Mouse (Mus musculus) forebrain, embryonic 12.5 days (tissue): ENCODE results near the gene Lrrc32. TPM values are rescaled to one million over a fixed set of nuclear protein-coding genes. Genes with fewer than 3 reads are reported as not detected.

Experiments used
- ATAC-seq: fragments of 200-750 bp; cut with Nextera tagmentation; 2 replicates; pipeline ENCODE4 v1.8.0; 2017; ENCODE audit warnings: moderate TSS enrichment; ENCODE audit not compliant: low FRiP score
- H3K27ac ChIP-seq: fragments of 300-500 bp; sonication (generic); 2 replicates; pipeline ENCODE4 v1.5.1; 2016; ENCODE audit warnings: mild to moderate bottlenecking
- H3K27me3 ChIP-seq: fragments of 300-500 bp; sonication (generic); 2 replicates; pipeline ENCODE4 v1.6.1; 2016; ENCODE audit warnings: mild to moderate bottlenecking
- H3K36me3 ChIP-seq: fragments of 300-500 bp; sonication (generic); replicated peaks from 2 replicates; pipeline ENCODE4 v1.6.1; 2016; ENCODE audit warnings: mild to moderate bottlenecking
- H3K4me1 ChIP-seq: fragments of 300-500 bp; sonication (generic); 2 replicates; pipeline ENCODE4 v1.6.1; 2016
- H3K4me2 ChIP-seq: fragments of 300-500 bp; sonication (generic); 2 replicates; pipeline ENCODE4 v1.6.1; 2016; ENCODE audit warnings: mild to moderate bottlenecking, moderate library complexity
- H3K4me3 ChIP-seq: fragments of 300-500 bp; sonication (generic); replicated peaks from 2 replicates; pipeline ENCODE4 v1.5.1; 2016; ENCODE audit warnings: mild to moderate bottlenecking
- H3K9ac ChIP-seq: fragments of 300-500 bp; sonication (generic); 2 replicates; pipeline ENCODE4 v1.6.1; 2016; ENCODE audit warnings: mild to moderate bottlenecking
- H3K9me3 ChIP-seq: fragments of 300-500 bp; sonication (generic); 2 replicates; pipeline ENCODE4 v1.6.1; 2016
- WGBS: fragments of 180-500 bp; shearing (Covaris S2); methylation state at CpG from one replicate; pipeline ENCODE4 v1.1.7; 2016; 5-methylcytosine and 5-hydroxymethylcytosine counted together
- polyA plus RNA-seq: library from polyadenylated mRNA; unstranded; fragments of >200 nt; fragmentation: Nextera tagmentation; extraction: Ambion mirVana; gene quantifications from 2 replicates; pipeline ENCODE4 v1.2.1, GENCODE M21; 2016

Gene Lrrc32
- polyA plus RNA-seq: 3.2 and 3.4 TPM in 2 replicates

GRCm38 (mm10) chr7:98489131-98489530 is at the start of gene Lrrc32:
TSS of gene Lrrc32 (plus strand) at chr7:98489283.
- ATAC-seq: 0 out of 2 replicates have a peak, but pooled peaks have one; percentile 1
- Histone ChIP-seq H3K27ac (no peak within 1 kb of the TSS), H3K4me2 (peak within 1 kb of the TSS; percentile 72), H3K4me3 (peak within 1 kb of the TSS; percentile 49), H3K36me3 (no peaks in the 10 kb centered on the region), H3K4me1 (peaks cover 20% of the 10 kb centered on the region), H3K9me3 (no peaks in the 10 kb centered on the region), H3K9ac (peak within 1 kb of the TSS; percentile 51), H3K27me3 (peaks cover 50% of the 10 kb centered on the region)
- WGBS: 50% methylated on average over 6 of the region's 6 CpGs

GRCm38 (mm10) chr7:98439956-98440466 is 49.1 kb upstream of the Lrrc32 start, which contains the start of gene Gucy2d:
TSS of gene Gucy2d (plus strand) at chr7:98440416.
- Histone ChIP-seq H3K36me3 (no peaks in the 10 kb centered on the region), H3K9me3 (no peaks in the 10 kb centered on the region), H3K27ac (no peak within 1 kb of the TSS), H3K4me2 (no peak within 1 kb of the TSS), H3K27me3 (0 out of 2 replicates have a peak, but pooled peaks cover 6% of the 10 kb centered on the region), H3K4me1 (no peaks in the 10 kb centered on the region), H3K4me3 (no peak within 1 kb of the TSS), H3K9ac (no peak within 1 kb of the TSS)
- ATAC-seq: no peak
- 47% methylated on average over 10 of the region's 10 CpGs for WGBS

- Histone ChIP-seq H3K27me3 (no peaks in the 10 kb centered on the region), H3K36me3 (no peaks in the 10 kb centered on the region), H3K9me3 (no peaks in the 10 kb centered on the region), H3K4me3 (no peak overlapping the region), H3K4me1 (no peaks in the 10 kb centered on the region), H3K9ac (no peak overlapping the region), H3K4me2 (no peak overlapping the region), H3K27ac (no peak overlapping the region)
- 80% methylated on average over 3 of the region's 3 CpGs for WGBS
- no peak for ATAC-seq
Measured at GRCm38 (mm10) chr7:98446873-98447272, 42.2 kb upstream of the Lrrc32 start.

- WGBS: 64% methylated on average over 11 of the region's 11 CpGs
- H3K27me3 ChIP-seq: no peaks in the 10 kb centered on the region
- no peak overlapping the region for H3K9ac ChIP-seq
- H3K27ac ChIP-seq: no peak overlapping the region
- ATAC-seq: no peak
- H3K4me1 ChIP-seq: no peaks in the 10 kb centered on the region
- H3K4me2 ChIP-seq: no peak overlapping the region
- no peaks in the 10 kb centered on the region for H3K9me3 ChIP-seq
- H3K4me3 ChIP-seq: no peak overlapping the region
- H3K36me3 ChIP-seq: no peaks in the 10 kb centered on the region
Measured at GRCm38 (mm10) chr7:98447585-98448308, 41.3 kb upstream of the Lrrc32 start.

GRCm38 (mm10) chr7:98448309-98448630 is 40.8 kb upstream of the Lrrc32 start:
- Histone ChIP-seq H3K9me3 (no peaks in the 10 kb centered on the region), H3K27me3 (no peaks in the 10 kb centered on the region), H3K27ac (no peak overlapping the region), H3K36me3 (no peaks in the 10 kb centered on the region), H3K4me2 (no peak overlapping the region), H3K4me3 (no peak overlapping the region), H3K4me1 (peaks cover 2% of the 10 kb centered on the region; the same call in 1 of the 2 replicates), H3K9ac (no peak overlapping the region)
- no peak for ATAC-seq
- 92% methylated on average over 5 of the region's 5 CpGs for WGBS

GRCm38 (mm10) chr7:98449696-98450095 is 39.4 kb upstream of the Lrrc32 start:
- Histone ChIP-seq H3K27me3 (no peaks in the 10 kb centered on the region), H3K9me3 (no peaks in the 10 kb centered on the region), H3K9ac (no peak overlapping the region), H3K4me2 (no peak overlapping the region), H3K27ac (no peak overlapping the region), H3K4me1 (peaks cover 2% of the 10 kb centered on the region; the same call in 1 of the 2 replicates), H3K4me3 (no peak overlapping the region), H3K36me3 (no peaks in the 10 kb centered on the region)
- ATAC-seq: no peak
- 89% methylated on average over 9 of the region's 9 CpGs for WGBS

GRCm38 (mm10) chr7:98454397-98455120 is 34.5 kb upstream of the Lrrc32 start:
- Histone ChIP-seq H3K4me2 (no peak overlapping the region), H3K27me3 (no peaks in the 10 kb centered on the region)
- 79% methylated on average over 10 of the region's 10 CpGs for WGBS

GRCm38 (mm10) chr7:98460319-98460718 is 28.8 kb upstream of the Lrrc32 start:
- Histone ChIP-seq H3K4me1 (no peaks in the 10 kb centered on the region), H3K4me3 (no peak overlapping the region), H3K27ac (no peak overlapping the region), H3K4me2 (no peak overlapping the region), H3K36me3 (no peaks in the 10 kb centered on the region), H3K9ac (no peak overlapping the region), H3K9me3 (no peaks in the 10 kb centered on the region), H3K27me3 (no peaks in the 10 kb centered on the region)
- 73% methylated on average over 7 of the region's 7 CpGs for WGBS
- no peak for ATAC-seq

More at GRCm38 (mm10) chr7:98454397-98455120, 34.5 kb upstream of the Lrrc32 start:
- no peak for ATAC-seq
- H3K4me1 ChIP-seq: peaks cover 2% of the 10 kb centered on the region; the same call in 1 of the 2 replicates
- H3K4me3 ChIP-seq: no peak overlapping the region
- H3K9ac ChIP-seq: no peak overlapping the region
- H3K9me3 ChIP-seq: no peaks in the 10 kb centered on the region
- no peaks in the 10 kb centered on the region for H3K36me3 ChIP-seq
- H3K27ac ChIP-seq: no peak overlapping the region

- Histone ChIP-seq H3K4me3 (no peak overlapping the region), H3K9ac (no peak overlapping the region), H3K36me3 (no peaks in the 10 kb centered on the region), H3K27me3 (no peaks in the 10 kb centered on the region), H3K9me3 (no peaks in the 10 kb centered on the region), H3K4me2 (no peak overlapping the region), H3K27ac (no peak overlapping the region), H3K4me1 (no peaks in the 10 kb centered on the region)
- ATAC-seq: no peak
- 74% methylated on average over 3 of the region's 3 CpGs for WGBS
Measured at GRCm38 (mm10) chr7:98469089-98469488, 20.0 kb upstream of the Lrrc32 start.

- H3K9me3 ChIP-seq: no peaks in the 10 kb centered on the region
- no peak for ATAC-seq
- no peak overlapping the region for H3K9ac ChIP-seq
- no peaks in the 10 kb centered on the region for H3K36me3 ChIP-seq
- no peak overlapping the region for H3K4me3 ChIP-seq
- 83% methylated on average over 2 of the region's 2 CpGs for WGBS
- H3K27me3 ChIP-seq: no peaks in the 10 kb centered on the region
- no peak overlapping the region for H3K27ac ChIP-seq
- no peak overlapping the region for H3K4me2 ChIP-seq
- H3K4me1 ChIP-seq: no peaks in the 10 kb centered on the region
Measured at GRCm38 (mm10) chr7:98472529-98472928, 16.6 kb upstream of the Lrrc32 start.

- Histone ChIP-seq H3K4me2 (no peak overlapping the region), H3K27me3 (0 out of 2 replicates have a peak, but pooled peaks cover 4% of the 10 kb centered on the region), H3K9ac (no peak overlapping the region), H3K9me3 (no peaks in the 10 kb centered on the region), H3K4me1 (no peaks in the 10 kb centered on the region), H3K4me3 (no peak overlapping the region), H3K27ac (no peak overlapping the region), H3K36me3 (no peaks in the 10 kb centered on the region)
- whole genome bisulfite sequencing: 79% methylated on average over 1 of the region's 1 CpGs
- ATAC-seq: no peak
Measured at GRCm38 (mm10) chr7:98474558-98474957, 14.5 kb upstream of the Lrrc32 start.

- Histone ChIP-seq H3K4me3 (no peak overlapping the region), H3K27me3 (peaks cover 9% of the 10 kb centered on the region; the same call in 1 of the 2 replicates), H3K4me2 (no peak overlapping the region), H3K9me3 (no peaks in the 10 kb centered on the region), H3K36me3 (no peaks in the 10 kb centered on the region), H3K9ac (no peak overlapping the region), H3K4me1 (0 out of 2 replicates have a peak, but pooled peaks cover 4% of the 10 kb centered on the region), H3K27ac (no peak overlapping the region)
- no peak for ATAC-seq
- 95% methylated on average over 4 of the region's 4 CpGs for WGBS
Measured at GRCm38 (mm10) chr7:98477153-98477552, 11.9 kb upstream of the Lrrc32 start.
